Mouse (Mus musculus) stomach, postnatal 0 days (tissue): ENCODE measurements around the gene Stt3b.

Experiments used
- CTCF ChIP-seq: IDR thresholded peaks from 2 replicates; pipeline ENCODE4 v1.5.1; 2016; ENCODE audit warnings: antibody characterized with exemption, low read depth, mild to moderate bottlenecking, moderate library complexity
- EP300 ChIP-seq: optimal IDR thresholded peaks from 2 replicates; pipeline ENCODE3; 2016; ENCODE audit warnings: antibody characterized with exemption

- TF ChIP-seq EP300 (no peak), CTCF (no peak)
Measured at GRCm38 (mm10) chr9:115330861-115331476, 20.7 kb upstream of the Stt3b start.
